Mouse (Mus musculus) heart, adult 2 months (tissue): ENCODE measurements at regions not wholly inside any gene's neighbourhood (a gene's known extent, or its start where the extent isn't known, plus 50 kb on each side); places are given as distances from the start of the nearest gene placed in this dataset.

ENCODE experiments used
- DNase-seq, 2 experiments: peaks; one replicate each; pipeline ENCODE4 v3.0.0; 2021
- H3K27ac ChIP-seq: fragments of 200-600 bp; 2 replicates; pipeline ENCODE4 v1.8.1; 2022
- H3K27me3 ChIP-seq: fragments of 200-500 bp; 2 replicates; pipeline ENCODE4 v1.6.1; 2012; ENCODE audit warnings: mild to moderate bottlenecking, low read length, inconsistent platforms, mixed read lengths; ENCODE audit not compliant: control insufficient read depth, insufficient read depth
- H3K36me3 ChIP-seq: fragments of 200-500 bp; 2 replicates; pipeline ENCODE4 v1.6.1; 2012; ENCODE audit warnings: low read length, inconsistent platforms; ENCODE audit not compliant: control insufficient read depth, insufficient read depth
- H3K4me1 ChIP-seq: fragments of 200-500 bp; 2 replicates; pipeline ENCODE4 v1.6.1; 2011; ENCODE audit warnings: low read length; ENCODE audit not compliant: control insufficient read depth, insufficient read depth
- H3K4me3 ChIP-seq: fragments of 200-600 bp; 2 replicates; pipeline ENCODE4 v1.8.1; 2022
- H3K79me2 ChIP-seq: fragments of 200-500 bp; replicated peaks from 2 replicates; pipeline ENCODE4 v1.6.1; 2012; ENCODE audit warnings: mild to moderate bottlenecking, inconsistent platforms, low read length, moderate library complexity, mixed read lengths; ENCODE audit not compliant: control insufficient read depth, insufficient read depth
- H3K9ac ChIP-seq: fragments of 200-500 bp; 2 replicates; pipeline ENCODE4 v1.6.1; 2012; ENCODE audit warnings: low read depth, mild to moderate bottlenecking, control low read depth, inconsistent platforms, low read length, mixed read lengths
- CTCF ChIP-seq: fragments of 200-600 bp; IDR thresholded peaks from 2 replicates; pipeline ENCODE4 v1.8.1; 2022; ENCODE audit warnings: antibody characterized with exemption, mild to moderate bottlenecking, moderate library complexity
- EP300 ChIP-seq: fragments of 200-500 bp; IDR thresholded peaks from 2 replicates; pipeline ENCODE4 v1.6.1; 2011; ENCODE audit warnings: low read depth, low read length, control low read depth; ENCODE audit not compliant: insufficient read depth
- POLR2A ChIP-seq: fragments of 200-500 bp; IDR thresholded peaks from 2 replicates; pipeline ENCODE4 v1.6.1; 2011; ENCODE audit warnings: mild to moderate bottlenecking, low read depth, low read length, control low read depth; ENCODE audit not compliant: insufficient read depth
- WGBS: fragments of 180-500 bp; shearing (Covaris S2); methylation state at CpG from one replicate; pipeline ENCODE4 v1.1.7; 2018; 5-methylcytosine and 5-hydroxymethylcytosine counted together
- intact Hi-C: fragments of 180-260 bp; cut with DNase I; formaldehyde crosslinking; loops from one replicate; pipeline ENCODE4 v1.15.1; 2025

- Histone ChIP-seq H3K27ac (no peak overlapping the region), H3K9ac (no peak overlapping the region), H3K36me3 (no peaks in the 10 kb centered on the region), H3K4me1 (no peaks in the 10 kb centered on the region), H3K79me2 (no peaks in the 10 kb centered on the region), H3K4me3 (no peak overlapping the region), H3K27me3 (no peaks in the 10 kb centered on the region)
- TF ChIP-seq CTCF (no peak), POLR2A (no peak)
- no peak for DNase-seq
- 97% methylated on average over 1 of the region's 1 CpGs for WGBS
- intact Hi-C loops: no loop called here
Observed at GRCm38 (mm10) chr4:124409279-124409678, 201.3 kb downstream of the 3100002H09Rik start.

GRCm38 (mm10) chr4:124402075-124402474, 208.5 kb downstream of the 3100002H09Rik start:
- Histone ChIP-seq H3K79me2 (no peaks in the 10 kb centered on the region), H3K27me3 (no peaks in the 10 kb centered on the region), H3K4me1 (no peaks in the 10 kb centered on the region), H3K9ac (no peak overlapping the region), H3K27ac (no peak overlapping the region), H3K36me3 (no peaks in the 10 kb centered on the region), H3K4me3 (no peak overlapping the region)
- intact Hi-C loops: no loop called here
- DNase-seq: no peak
- WGBS: 79% methylated on average over 8 of the region's 8 CpGs
- TF ChIP-seq POLR2A (no peak), CTCF (no peak), EP300 (no peak)

- H3K4me1 ChIP-seq: no peaks in the 10 kb centered on the region
- no peaks in the 10 kb centered on the region for H3K27me3 ChIP-seq
- 58% methylated on average over 8 of the region's 8 CpGs for WGBS
- H3K79me2 ChIP-seq: no peaks in the 10 kb centered on the region
- TF ChIP-seq CTCF (no peak), POLR2A (no peak), EP300 (no peak)
- H3K9ac ChIP-seq: no peak overlapping the region
- no peaks in the 10 kb centered on the region for H3K36me3 ChIP-seq
- no peak overlapping the region for H3K4me3 ChIP-seq
- H3K27ac ChIP-seq: no peak overlapping the region
- intact Hi-C loops: no loop called here
- no peak for DNase-seq
Observed at GRCm38 (mm10) chr4:124400741-124401140, 209.9 kb downstream of the 3100002H09Rik start.

- 62% methylated on average over 6 of the region's 6 CpGs for WGBS
- H3K36me3 ChIP-seq: no peaks in the 10 kb centered on the region
- H3K4me3 ChIP-seq: no peak overlapping the region
- H3K27ac ChIP-seq: no peak overlapping the region
- no peaks in the 10 kb centered on the region for H3K79me2 ChIP-seq
- no peaks in the 10 kb centered on the region; the same call in 1 of the 2 replicates for H3K27me3 ChIP-seq
- H3K9ac ChIP-seq: no peak overlapping the region
- H3K4me1 ChIP-seq: no peaks in the 10 kb centered on the region
- DNase-seq: no peak
- TF ChIP-seq CTCF (no peak), EP300 (no peak), POLR2A (no peak)
- intact Hi-C loops: no loop called here
Observed at GRCm38 (mm10) chr4:124400136-124400675, 210.4 kb downstream of the 3100002H09Rik start.

- Histone ChIP-seq H3K79me2 (no peaks in the 10 kb centered on the region), H3K4me3 (no peak overlapping the region), H3K36me3 (no peaks in the 10 kb centered on the region), H3K27ac (no peak overlapping the region), H3K9ac (no peak overlapping the region), H3K4me1 (no peaks in the 10 kb centered on the region), H3K27me3 (no peaks in the 10 kb centered on the region; the same call in 1 of the 2 replicates)
- TF ChIP-seq CTCF: no peak
- no peak for TF ChIP-seq POLR2A
- no peak for TF ChIP-seq EP300
- no peak for DNase-seq
- intact Hi-C loops: loop anchor here (10.0 kb wide), 1 partner anchor 164 kb away; no protein-coding TSS in a partner anchor
- WGBS: 51% methylated on average over 9 of the region's 9 CpGs
Observed at GRCm38 (mm10) chr4:124398354-124398753, 212.2 kb downstream of the 3100002H09Rik start.

- Histone ChIP-seq H3K79me2 (no peaks in the 10 kb centered on the region), H3K27ac (no peak overlapping the region), H3K9ac (no peak overlapping the region), H3K4me3 (no peak overlapping the region), H3K36me3 (no peaks in the 10 kb centered on the region), H3K4me1 (no peaks in the 10 kb centered on the region), H3K27me3 (no peaks in the 10 kb centered on the region; the same call in 1 of the 2 replicates)
- intact Hi-C loops: loop anchor here (10.0 kb wide), 1 partner anchor 162 kb away; no protein-coding TSS in a partner anchor
- no peak for DNase-seq
- TF ChIP-seq EP300 (no peak), POLR2A (no peak), CTCF (no peak)
- 36% methylated on average over 13 of the region's 13 CpGs for WGBS
Observed at GRCm38 (mm10) chr4:124396566-124397283, 213.9 kb downstream of the 3100002H09Rik start.
